Mouse (Mus musculus) stomach, postnatal 0 days (tissue): ENCODE measurements around the gene Alas2. TPM values are rescaled to one million over a fixed set of nuclear protein-coding genes. Genes with fewer than 3 reads are reported as not detected.

ENCODE experiments used
- ATAC-seq: fragments of 200-750 bp; cut with Nextera tagmentation; 2 replicates; pipeline ENCODE4 v1.8.0; 2017; ENCODE audit not compliant: low FRiP score, low TSS enrichment
- DNase-seq: peaks from one replicate; pipeline ENCODE4 v3.0.0-alpha.2; 2016; ENCODE audit warnings: low spot score
- H3K27ac ChIP-seq: fragments of 300-500 bp; sonication (generic); replicated peaks from 2 replicates; pipeline ENCODE4 v1.5.1; 2014; ENCODE audit warnings: mild to moderate bottlenecking, control low read depth
- H3K27me3 ChIP-seq: fragments of 300-500 bp; sonication (generic); 2 replicates; pipeline ENCODE4 v1.6.1; 2014; ENCODE audit warnings: low read length; ENCODE audit not compliant: control insufficient read depth, insufficient read depth
- H3K36me3 ChIP-seq: fragments of 300-500 bp; sonication (generic); 2 replicates; pipeline ENCODE4 v1.6.1; 2014; ENCODE audit warnings: low read length, mixed read lengths; ENCODE audit not compliant: control insufficient read depth, insufficient read depth
- H3K4me1 ChIP-seq: fragments of 300-500 bp; sonication (generic); replicated peaks from 2 replicates; pipeline ENCODE4 v1.6.1; 2014; ENCODE audit warnings: antibody characterized with exemption; ENCODE audit not compliant: control insufficient read depth, insufficient read depth
- H3K4me2 ChIP-seq: fragments of 300-500 bp; sonication (generic); replicated peaks from 2 replicates; pipeline ENCODE4 v1.6.1; 2014; ENCODE audit warnings: low read depth, mild to moderate bottlenecking, control low read depth, moderate library complexity
- H3K4me3 ChIP-seq: fragments of 300-500 bp; sonication (generic); 2 replicates; pipeline ENCODE4 v1.5.1; 2014; ENCODE audit warnings: low read depth, low read length, control low read depth
- H3K9ac ChIP-seq: fragments of 300-500 bp; sonication (generic); 2 replicates; pipeline ENCODE4 v1.6.1; 2014; ENCODE audit warnings: mild to moderate bottlenecking, low read length, control low read depth, mixed read lengths
- H3K9me3 ChIP-seq: fragments of 300-500 bp; sonication (generic); 2 replicates; pipeline ENCODE4 v1.6.1; 2016; ENCODE audit warnings: low read length; ENCODE audit not compliant: control insufficient read depth
- CTCF ChIP-seq: IDR thresholded peaks from 2 replicates; pipeline ENCODE4 v1.5.1; 2016; ENCODE audit warnings: antibody characterized with exemption, low read depth, mild to moderate bottlenecking, moderate library complexity
- EP300 ChIP-seq: optimal IDR thresholded peaks from 2 replicates; pipeline ENCODE3; 2016; ENCODE audit warnings: antibody characterized with exemption
- WGBS: fragments of 180-500 bp; shearing (Covaris S2); extraction: QIAGEN DNeasy Blood & Tissue Kit; methylation state at CpG from one replicate; pipeline ENCODE4 v1.1.7; 2014; 5-methylcytosine and 5-hydroxymethylcytosine counted together
- polyA plus RNA-seq: library from polyadenylated mRNA; unstranded; fragments of >200 nt; fragmentation: Nextera tagmentation; extraction: Ambion mirVana; gene quantifications from 2 replicates; pipeline ENCODE4 v1.2.1, GENCODE M21; 2015

Gene Alas2
- polyA plus RNA-seq, 1 experiment from 2014 or later = 4.6 TPM

DNA sequence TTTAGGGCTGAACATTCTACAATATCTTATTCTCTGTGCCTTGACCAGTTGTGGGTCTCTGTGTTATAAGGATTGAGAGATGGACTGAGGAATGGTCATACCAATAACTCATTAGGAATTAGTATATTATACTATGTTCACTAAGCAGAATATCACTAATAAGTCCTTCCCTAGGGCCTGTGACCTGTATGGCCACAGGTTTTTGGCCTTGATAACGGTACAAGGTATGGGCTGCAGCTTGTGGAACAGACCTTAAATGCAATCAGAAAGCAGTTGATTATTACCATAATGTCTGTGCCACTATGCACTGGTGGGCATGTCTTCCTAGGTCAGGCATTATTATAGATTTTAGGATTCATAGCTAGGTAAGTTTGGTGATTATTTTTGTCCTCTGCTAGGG, 30.7 kb upstream of the Alas2 start:
- no peak for DNase-seq
- TF ChIP-seq CTCF (no peak), EP300 (no peak)
- Histone ChIP-seq H3K9me3 (no peaks in the 10 kb centered on the region), H3K9ac (no peak overlapping the region), H3K4me2 (no peak overlapping the region), H3K36me3 (no peaks in the 10 kb centered on the region), H3K4me1 (no peaks in the 10 kb centered on the region), H3K27ac (no peak overlapping the region), H3K4me3 (no peak overlapping the region), H3K27me3 (no peaks in the 10 kb centered on the region)
- WGBS = 79% methylated on average over 1 of the region's 1 CpGs
- no peak for ATAC-seq

DNA sequence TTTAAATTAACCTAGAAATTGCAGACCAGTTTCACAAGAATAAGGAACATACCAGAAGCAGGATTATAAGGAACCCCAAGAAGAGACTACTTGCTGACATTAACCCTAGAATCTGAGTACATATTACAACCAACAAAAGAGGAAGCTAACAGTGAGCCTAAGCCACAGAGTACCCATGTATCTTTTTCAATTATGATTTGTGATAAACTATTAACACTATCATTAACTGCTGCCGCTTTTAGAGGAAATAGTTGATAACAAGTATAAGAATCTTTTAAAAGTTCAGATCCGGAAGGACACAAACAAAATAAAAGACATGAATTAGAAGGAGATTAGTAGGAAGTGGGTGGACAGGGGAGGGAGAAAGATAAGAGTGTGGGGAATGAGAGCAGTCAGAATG, 7.1 kb upstream of the Alas2 start:
- no peak for TF ChIP-seq CTCF
- TF ChIP-seq EP300 = no peak
- H3K4me1 ChIP-seq = no peaks in the 10 kb centered on the region
- H3K27ac ChIP-seq = no peak overlapping the region
- DNase-seq = no peak
- 90% methylated on average over 2 of the region's 2 CpGs for WGBS
- H3K27me3 ChIP-seq = no peaks in the 10 kb centered on the region
- no peak overlapping the region for H3K9ac ChIP-seq
- H3K9me3 ChIP-seq = no peaks in the 10 kb centered on the region
- no peak overlapping the region for H3K4me3 ChIP-seq
- no peak for ATAC-seq
- H3K36me3 ChIP-seq = no peaks in the 10 kb centered on the region
- H3K4me2 ChIP-seq = no peak overlapping the region

DNA sequence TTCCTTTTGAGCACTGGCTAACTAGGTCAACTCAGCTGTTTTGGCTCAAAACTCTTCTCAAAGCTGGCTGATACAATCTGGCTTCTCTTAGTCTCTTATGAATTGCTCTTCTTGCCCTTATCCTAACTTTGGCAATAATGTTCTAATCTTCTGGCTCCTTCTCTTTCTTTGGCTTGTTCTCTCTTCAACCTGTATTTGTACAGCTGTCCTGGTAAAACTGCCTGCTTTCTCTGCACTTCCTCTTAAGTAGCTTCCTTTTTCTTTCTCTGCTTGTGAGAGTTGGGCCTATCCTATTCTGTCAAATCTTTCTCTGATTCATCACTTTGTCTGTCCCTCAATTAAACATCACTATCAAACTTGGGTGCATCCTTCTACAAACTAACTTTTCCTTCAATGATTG, 5.5 kb upstream of the Alas2 start:
- ATAC-seq (no peak), DNase-seq (no peak)
- Histone ChIP-seq H3K9me3 (no peaks in the 10 kb centered on the region), H3K4me1 (no peaks in the 10 kb centered on the region), H3K9ac (no peak overlapping the region), H3K4me2 (no peak overlapping the region), H3K27ac (no peak overlapping the region), H3K36me3 (no peaks in the 10 kb centered on the region), H3K27me3 (no peaks in the 10 kb centered on the region), H3K4me3 (no peak overlapping the region)
- TF ChIP-seq EP300 (no peak), CTCF (no peak)

DNA sequence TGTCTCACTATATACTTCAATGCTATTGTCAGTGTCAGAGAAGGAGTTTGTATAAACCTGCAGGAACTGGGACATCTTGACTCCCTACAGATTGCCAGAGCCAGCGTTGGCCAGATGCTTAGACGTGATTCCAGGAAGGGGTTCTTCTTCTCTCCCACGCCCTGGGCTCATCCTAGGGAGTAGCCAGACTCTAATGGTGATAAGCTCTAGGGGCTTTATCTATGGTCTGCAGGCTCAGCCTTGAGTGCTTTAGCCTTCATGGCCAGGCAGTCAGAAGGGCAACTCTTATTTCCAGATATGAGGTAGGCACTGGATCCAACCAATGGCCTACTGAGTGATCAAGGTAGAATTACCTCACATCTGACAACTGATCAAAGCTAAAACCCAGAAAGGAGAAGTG, 2.5 kb downstream of the Alas2 start:
- no peak overlapping the region for H3K9ac ChIP-seq
- H3K9me3 ChIP-seq = no peaks in the 10 kb centered on the region
- ATAC-seq (no peak), DNase-seq (no peak)
- H3K4me3 ChIP-seq = no peak overlapping the region
- no peak overlapping the region for H3K4me2 ChIP-seq
- no peak overlapping the region for H3K27ac ChIP-seq
- H3K27me3 ChIP-seq = no peaks in the 10 kb centered on the region
- H3K36me3 ChIP-seq = no peaks in the 10 kb centered on the region
- TF ChIP-seq CTCF (no peak), EP300 (no peak)
- H3K4me1 ChIP-seq = no peaks in the 10 kb centered on the region
- 88% methylated on average over 3 of the region's 3 CpGs for WGBS

DNA sequence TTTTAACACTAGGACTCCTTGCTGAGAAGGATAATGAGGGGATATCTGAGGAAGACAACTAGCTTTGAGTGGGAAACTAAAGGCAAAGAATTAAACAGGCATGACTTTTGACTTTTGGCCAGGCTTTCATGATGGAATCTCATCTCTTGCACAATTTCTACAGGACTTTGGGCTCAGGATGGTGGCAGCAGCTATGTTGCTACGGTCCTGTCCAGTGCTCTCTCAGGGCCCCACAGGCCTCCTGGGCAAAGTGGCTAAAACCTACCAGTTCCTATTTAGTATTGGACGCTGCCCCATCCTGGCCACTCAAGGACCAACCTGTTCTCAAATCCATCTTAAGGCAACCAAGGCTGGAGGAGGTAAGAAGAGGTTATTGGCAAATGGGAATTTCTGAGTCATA, 4.8 kb downstream of the Alas2 start:
- Histone ChIP-seq H3K4me1 (no peaks in the 10 kb centered on the region), H3K36me3 (no peaks in the 10 kb centered on the region), H3K27me3 (no peaks in the 10 kb centered on the region), H3K27ac (no peak overlapping the region), H3K4me3 (no peak overlapping the region), H3K4me2 (no peak overlapping the region), H3K9me3 (no peaks in the 10 kb centered on the region), H3K9ac (no peak overlapping the region)
- DNase-seq (no peak), ATAC-seq (no peak)
- TF ChIP-seq EP300 (no peak), CTCF (no peak)
- WGBS = 85% methylated on average over 2 of the region's 2 CpGs

DNA sequence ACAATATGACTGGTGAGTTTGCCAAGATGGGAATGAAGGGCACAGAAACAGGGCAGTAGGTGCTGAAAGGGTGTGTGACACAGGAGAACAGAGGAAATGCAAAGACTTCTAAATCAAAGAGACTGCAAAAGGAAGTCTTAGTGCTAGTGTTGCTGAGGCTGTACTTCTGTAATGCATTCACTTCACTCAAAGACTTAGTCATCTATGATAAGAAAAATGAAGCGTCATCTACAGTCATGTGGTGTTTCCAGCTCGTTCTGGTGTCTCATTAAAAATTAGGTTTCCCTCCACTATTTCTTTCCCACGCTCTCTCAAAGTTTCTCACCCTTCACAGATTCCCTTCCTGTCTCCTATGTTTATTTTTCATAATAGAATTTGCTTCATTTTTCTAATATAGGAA, 6.9 kb downstream of the Alas2 start:
- H3K4me3 ChIP-seq = no peak overlapping the region
- ATAC-seq (no peak), DNase-seq (no peak)
- no peaks in the 10 kb centered on the region for H3K36me3 ChIP-seq
- no peaks in the 10 kb centered on the region for H3K27me3 ChIP-seq
- H3K4me2 ChIP-seq = no peak overlapping the region
- no peak overlapping the region for H3K9ac ChIP-seq
- TF ChIP-seq EP300 (no peak), CTCF (no peak)
- WGBS = 75% methylated on average over 3 of the region's 3 CpGs
- no peaks in the 10 kb centered on the region for H3K9me3 ChIP-seq
- no peak overlapping the region for H3K27ac ChIP-seq
- no peaks in the 10 kb centered on the region for H3K4me1 ChIP-seq
